Mouse (Mus musculus): ENCODE measurements around the gene Litaf.

DNA sequence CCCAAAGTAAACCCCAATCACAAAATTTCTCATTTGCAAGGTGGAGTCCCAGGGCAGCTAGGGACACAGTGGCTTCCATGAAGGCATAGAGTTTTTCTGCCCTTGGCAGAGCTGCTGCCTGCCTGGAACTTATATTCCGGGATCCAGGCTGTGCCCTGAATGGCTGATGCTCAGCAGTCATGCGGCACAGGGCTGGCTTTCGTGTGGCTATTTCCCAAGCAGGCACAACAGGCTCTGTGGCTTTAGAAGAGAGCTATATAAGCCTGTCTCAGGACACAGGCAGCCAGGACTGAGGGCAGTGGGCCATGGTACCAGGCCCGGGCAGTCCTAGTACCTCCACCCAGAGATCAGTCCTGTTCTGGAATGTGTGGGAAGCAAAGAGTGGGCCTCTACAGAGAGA lies 97.7 kb downstream of the Litaf start:
- TF ChIP-seq CTCF (IDR thresholded peaks at IDR 0.05; ENCODE audit: control insufficient read depth, insufficient read depth, insufficient replicate concordance, low read depth, low read length): no peak
- TF ChIP-seq POLR2A (IDR thresholded peaks at IDR 0.05; ENCODE audit: control insufficient read depth, low read depth, low read length): no peak

Measured in testis, adult 2 months (tissue).